8 mouse cellular contexts compared by ENCODE assay signal in the genomic region with DNA sequence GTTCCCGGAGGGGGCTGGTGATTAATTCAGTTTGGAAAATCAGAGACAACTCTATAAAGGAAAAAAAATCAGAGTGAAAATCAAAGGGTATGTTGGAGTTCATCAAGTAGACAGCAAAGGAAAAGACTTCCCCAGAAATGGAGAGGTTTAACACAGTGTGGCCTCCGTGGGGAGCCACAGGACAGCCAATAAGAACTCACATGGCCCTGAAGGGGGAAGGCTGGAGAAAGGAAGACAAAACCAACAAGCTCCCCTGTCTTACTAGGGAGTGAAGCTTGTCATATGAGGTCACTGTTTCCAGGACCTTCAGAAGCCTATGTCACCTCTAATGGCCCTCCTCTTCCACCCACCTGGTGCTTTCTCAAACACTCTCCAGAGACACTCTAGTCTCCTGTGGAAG.
DNase-seq lines count a peak whose midpoint lies in the region; ATAC-seq and TF ChIP-seq lines count a peak whose summit lies in the region.

No protein-coding gene starts in this region.

- TF ChIP-seq RAD21 in CH12.LX (IDR thresholded peaks at IDR 0.05; ENCODE audit: low read depth, low read length): peak; percentile 53

- intact Hi-C loops in gastrocnemius, postnatal 36 days (cut with DNase I): loop anchor here (2.0 kb wide), 1 partner anchor 441 kb away; no protein-coding TSS in a partner anchor

- no peaks in the 10 kb centered on the region for H3K9me3 ChIP-seq in intestine, postnatal 0 days (ENCODE audit: control insufficient read depth)
- no peaks in the 10 kb centered on the region for H3K9me3 ChIP-seq in intestine, embryonic 15.5 days
- H3K9me3 ChIP-seq in CH12.LX (replicated peaks; ENCODE audit: low read length): no peaks in the 10 kb centered on the region

- no peak overlapping the region for H3K27ac ChIP-seq in intestine, postnatal 0 days (ENCODE audit: low read depth, low read length)
- H3K27ac ChIP-seq in intestine, embryonic 15.5 days: no peak overlapping the region
- no peak overlapping the region for H3K27ac ChIP-seq in CH12.LX (ENCODE audit: insufficient read depth, low read depth)
- no peak overlapping the region for H3K27ac ChIP-seq in layer of hippocampus, adult 2 months

- no peaks in the 10 kb centered on the region for H3K79me2 ChIP-seq in CH12.LX (replicated peaks; ENCODE audit: control insufficient read depth, extremely low read depth, insufficient read depth, poor library complexity, severe bottlenecking)

- TF ChIP-seq EP300 in CH12.LX (IDR thresholded peaks at IDR 0.05; ENCODE audit: low read length): no peak

- no peak for TF ChIP-seq POLR2A in CH12.LX (IDR thresholded peaks at IDR 0.05; ENCODE audit: low read depth, low read length)

- H3K27me3 ChIP-seq in intestine, postnatal 0 days (replicated peaks; ENCODE audit: control insufficient read depth, insufficient read depth, low read length): no peaks in the 10 kb centered on the region
- no peaks in the 10 kb centered on the region for H3K27me3 ChIP-seq in intestine, embryonic 15.5 days (replicated peaks)
- no peaks in the 10 kb centered on the region for H3K27me3 ChIP-seq in CH12.LX (replicated peaks)
- H3K27me3 ChIP-seq in Patski: peaks cover 9% of the 10 kb centered on the region

- ATAC-seq in intestine, postnatal 0 days: no peak
- no peak for ATAC-seq in intestine, embryonic 15.5 days
- no peak for ATAC-seq in Patski

- POLR2A ChIA-PET in Patski (lab: Charles Lee): no interaction called here

- no peak overlapping the region for H3K4me3 ChIP-seq in intestine, postnatal 0 days (ENCODE audit: low read depth, low read length)
- no peak overlapping the region for H3K4me3 ChIP-seq in intestine, embryonic 15.5 days (replicated peaks)
- no peak overlapping the region for H3K4me3 ChIP-seq in CH12.LX (replicated peaks in 1 of 3; ENCODE audit: low read depth in 2 of 3, low read length in 2 of 3, poor library complexity in 1 of 3)
- H3K4me3 ChIP-seq in layer of hippocampus, adult 2 months: no peak overlapping the region

- H3K4me1 ChIP-seq in intestine, postnatal 0 days (replicated peaks; ENCODE audit: control insufficient read depth, insufficient read depth, low read length): no peaks in the 10 kb centered on the region
- no peaks in the 10 kb centered on the region; the same call in 1 of the 2 replicates for H3K4me1 ChIP-seq in intestine, embryonic 15.5 days (replicated peaks)
- H3K4me1 ChIP-seq in CH12.LX (ENCODE audit: control insufficient read depth in 1 of 2, insufficient read depth in 2 of 2): no peaks in the 10 kb centered on the region

- 68% methylated on average over 2 of the region's 2 CpGs for WGBS in intestine, postnatal 0 days
- 69% methylated on average over 2 of the region's 2 CpGs for WGBS in intestine, embryonic 15.5 days

- TF ChIP-seq CTCF in intestine, postnatal 0 days (IDR thresholded peaks at IDR 0.05; ENCODE audit: low read depth): peak; percentile 56
- TF ChIP-seq CTCF in CH12.LX (conservative IDR thresholded peaks at IDR 0.05 in 1 of 2, IDR thresholded peaks at IDR 0.05 in 1 of 2; ENCODE audit: low read depth in 2 of 2, low read length in 2 of 2) (peak in 1 of 2 experiments; percentile 43; a peak in 2 of 4 replicates), Patski (IDR thresholded peaks at IDR 0.05) (peak; percentile 32)
- TF ChIP-seq CTCF in layer of hippocampus, adult 2 months (conservative IDR thresholded peaks at IDR 0.05): peak; percentile 81

- no peaks in the 10 kb centered on the region for H3K36me3 ChIP-seq in intestine, postnatal 0 days (ENCODE audit: control insufficient read depth, insufficient read depth)
- H3K36me3 ChIP-seq in intestine, embryonic 15.5 days: no peaks in the 10 kb centered on the region
- no peaks in the 10 kb centered on the region for H3K36me3 ChIP-seq in CH12.LX (replicated peaks in 1 of 2; ENCODE audit: control insufficient read depth in 1 of 2, insufficient read depth in 1 of 2, low read length in 1 of 2)

- DNase-seq in CH12.LX (ENCODE audit: extremely low read depth) (peak; percentile 20), Patski (ENCODE audit: low read depth, low spot score) (no peak)
- peak; percentile 30 to 55 for DNase-seq in layer of hippocampus, adult 2 months (ENCODE audit: low spot score in 2 of 2)
- DNase-seq in urinary bladder, postnatal 36 days (ENCODE audit: low spot score in 2 of 2): no peak
- DNase-seq in gastrocnemius, postnatal 36 days: no peak
- DNase-seq in T-cell, adult 2 months (ENCODE audit: low spot score): no peak

- H3K9ac ChIP-seq in intestine, postnatal 0 days (ENCODE audit: low read depth, low read length): no peak overlapping the region
- H3K9ac ChIP-seq in intestine, embryonic 15.5 days: no peak overlapping the region
- H3K9ac ChIP-seq in CH12.LX (ENCODE audit: insufficient read depth, low read depth): no peak overlapping the region

- CTCF ChIA-PET in Patski (lab: Charles Lee): no interaction called here

- no peak overlapping the region for H3K4me2 ChIP-seq in intestine, postnatal 0 days (replicated peaks; ENCODE audit: low read depth)
- no peak overlapping the region for H3K4me2 ChIP-seq in intestine, embryonic 15.5 days (replicated peaks)
- no peak overlapping the region for H3K4me2 ChIP-seq in CH12.LX (ENCODE audit: insufficient read depth, low read depth, poor library complexity, severe bottlenecking)

- dilution Hi-C loops in CH12.LX (cut with MboI; ENCODE audit: extremely low pct_ligation_motif_present, extremely low pct_unique_long_range_greater_than_20kb, low sequenced_read_pairs): no loop called here

- in situ Hi-C loops in CH12.LX (cut with MboI; ENCODE audit: low pct_ligation_motif_present, low pct_unique_long_range_greater_than_20kb, low sequenced_read_pairs) (no loop called here), Patski (cut with MboI; ENCODE audit: low pct_unique_long_range_greater_than_20kb) (loop anchor here (10.0 kb wide), 3 partner anchors 187 to 467 kb away; partner anchors contain the start of gene Mgat5)

TF ChIP-seq in CH12.LX, 34 proteins besides CTCF, POLR2A, EP300 and RAD21:
- no peak for TF ChIP-seq MAFK (IDR thresholded peaks at IDR 0.05; ENCODE audit: insufficient replicate concordance, low read length)
- no peak for TF ChIP-seq BHLHE40 (IDR thresholded peaks at IDR 0.05; ENCODE audit: low read depth, low read length)
- TF ChIP-seq KAT2A (IDR thresholded peaks at IDR 0.05; ENCODE audit: insufficient replicate concordance, low read length): no peak
- no peak for TF ChIP-seq NELFE (IDR thresholded peaks at IDR 0.05; ENCODE audit: low read depth, low read length)
- no peak for TF ChIP-seq USF1 (IDR thresholded peaks at IDR 0.05; ENCODE audit: low read depth, low read length)
- no peak for TF ChIP-seq CHD1 (IDR thresholded peaks at IDR 0.05; ENCODE audit: low read depth, low read length)
- peak; percentile 14; the same call in 1 of the 2 replicates for TF ChIP-seq SMC3 (IDR thresholded peaks at IDR 0.05; ENCODE audit: low read depth, low read length)
- no peak for TF ChIP-seq MAX (IDR thresholded peaks at IDR 0.05; ENCODE audit: low read length)
- no peak for TF ChIP-seq GABPA (IDR thresholded peaks at IDR 0.05; ENCODE audit: insufficient replicate concordance, low read depth, low read length)

Comparison
In these comparisons a context has a peak if more than half of its experiments do, and no peak if none do; other contexts are left out.
1. DNase-seq: peak in CH12.LX (single experiment) and layer of hippocampus, adult 2 months (2 of 2); none in Patski (single experiment), urinary bladder, postnatal 36 days (0 of 2), gastrocnemius, postnatal 36 days (0 of 2) and T-cell, adult 2 months (single experiment).